Comparison of ENCODE assay signal across 17 mouse cellular contexts in genomic region chr12:12873551-12873950, GRCm38 (mm10).
DNase-seq lines count a peak whose midpoint lies in the region; ATAC-seq and TF ChIP-seq lines count a peak whose summit lies in the region.
"Had no signal": no experiment of that assay in that cellular context is flagged by ENCODE, and none has a peak within 500 bp of the region (broad histone marks: within the 10 kb centered on the region; RNA-seq: fewer than 3 reads in every experiment).

No protein-coding gene starts in this region.

- DNase-seq in cerebellum, adult 18-20 months: peak; percentile 13 to 20
- no peak for DNase-seq in cerebellum, adult 11-12 months
- DNase-seq in intestine, embryonic 14.5 days (ENCODE audit: low spot score): no peak
- peak; percentile 64 for DNase-seq in forebrain, embryonic 14.5 days (ENCODE audit: low spot score)
- no peak for DNase-seq in adrenal gland, adult 18-20 months (ENCODE audit: low spot score in 2 of 2)
- no peak for DNase-seq in thymus, postnatal 36 days
- DNase-seq: adrenal gland, adult 2 months; heart, adult 11 months; kidney, adult 11 months had no signal

- no peak for TF ChIP-seq CTCF in intestine, postnatal 0 days (IDR thresholded peaks at IDR 0.05; ENCODE audit: low read depth)
- TF ChIP-seq CTCF in E14TG2a.4 (conservative IDR thresholded peaks at IDR 0.05; ENCODE audit: low read length): no peak

- whole genome bisulfite sequencing in intestine, embryonic 14.5 days: 92% methylated on average over 11 of the region's 11 CpGs
- WGBS in intestine, postnatal 0 days: 88% methylated on average over 11 of the region's 11 CpGs
- 57% methylated on average over 11 of the region's 11 CpGs for WGBS in forebrain, embryonic 14.5 days

- no peaks in the 10 kb centered on the region for H3K36me3 ChIP-seq in intestine, embryonic 14.5 days (ENCODE audit: control insufficient read depth, insufficient read depth, low read length)
- H3K36me3 ChIP-seq in intestine, postnatal 0 days (ENCODE audit: control insufficient read depth, insufficient read depth): no peaks in the 10 kb centered on the region
- H3K36me3 ChIP-seq in E14TG2a.4 (ENCODE audit: insufficient read depth, low read length): no peaks in the 10 kb centered on the region
- no peaks in the 10 kb centered on the region for H3K36me3 ChIP-seq in forebrain, embryonic 14.5 days (ENCODE audit: control insufficient read depth, insufficient read depth, low read length)
- H3K36me3 ChIP-seq: heart, embryonic 15.5 days; hindbrain, embryonic 10.5 days; liver, embryonic 15.5 days; midbrain, embryonic 10.5 days; stomach, embryonic 15.5 days had no signal

- no peak overlapping the region for H3K27ac ChIP-seq in intestine, embryonic 14.5 days (ENCODE audit: low read depth)
- no peak overlapping the region for H3K27ac ChIP-seq in intestine, postnatal 0 days (ENCODE audit: low read depth, low read length)
- peak overlapping the region; percentile 65; the same call in 1 of the 2 replicates for H3K27ac ChIP-seq in forebrain, embryonic 14.5 days (ENCODE audit: low read depth, low read length)
- H3K27ac ChIP-seq: heart, embryonic 15.5 days; hindbrain, embryonic 10.5 days; liver, embryonic 15.5 days; midbrain, embryonic 10.5 days; stomach, embryonic 15.5 days had no signal

- H3K4me1 ChIP-seq in intestine, embryonic 14.5 days (replicated peaks; ENCODE audit: control insufficient read depth, insufficient read depth, low read length): 0 out of 2 replicates have a peak, but pooled peaks cover 4% of the 10 kb centered on the region
- H3K4me1 ChIP-seq in intestine, postnatal 0 days (replicated peaks; ENCODE audit: control insufficient read depth, insufficient read depth, low read length): peaks cover 6% of the 10 kb centered on the region; the same call in 1 of the 2 replicates
- H3K4me1 ChIP-seq in E14TG2a.4 (replicated peaks; ENCODE audit: low read depth, low read length): peaks cover 84% of the 10 kb centered on the region
- peaks cover 24% of the 10 kb centered on the region for H3K4me1 ChIP-seq in forebrain, embryonic 14.5 days (ENCODE audit: control insufficient read depth, insufficient read depth, low read length)
- H3K4me1 ChIP-seq: heart, embryonic 15.5 days; liver, embryonic 15.5 days; stomach, embryonic 15.5 days had no signal

- H3K9ac ChIP-seq in intestine, embryonic 14.5 days (ENCODE audit: low read length): no peak overlapping the region
- no peak overlapping the region for H3K9ac ChIP-seq in intestine, postnatal 0 days (ENCODE audit: low read depth, low read length)
- no peak overlapping the region for H3K9ac ChIP-seq in forebrain, embryonic 14.5 days (ENCODE audit: low read length)
- H3K9ac ChIP-seq: heart, embryonic 15.5 days; liver, embryonic 15.5 days; stomach, embryonic 15.5 days had no signal

- no peaks in the 10 kb centered on the region for H3K27me3 ChIP-seq in intestine, embryonic 14.5 days (replicated peaks; ENCODE audit: control insufficient read depth, insufficient read depth, low read length)
- no peaks in the 10 kb centered on the region for H3K27me3 ChIP-seq in intestine, postnatal 0 days (replicated peaks; ENCODE audit: control insufficient read depth, insufficient read depth, low read length)
- H3K27me3 ChIP-seq in E14TG2a.4 (ENCODE audit: insufficient read depth, low read length): no peaks in the 10 kb centered on the region
- H3K27me3 ChIP-seq in forebrain, embryonic 14.5 days (replicated peaks; ENCODE audit: control insufficient read depth, insufficient read depth, low read length): no peaks in the 10 kb centered on the region
- H3K27me3 ChIP-seq: heart, embryonic 15.5 days; liver, embryonic 15.5 days; Patski; stomach, embryonic 15.5 days had no signal

- no peaks in the 10 kb centered on the region for H3K9me3 ChIP-seq in intestine, embryonic 14.5 days (ENCODE audit: control insufficient read depth, low read length)
- no peaks in the 10 kb centered on the region for H3K9me3 ChIP-seq in intestine, postnatal 0 days (ENCODE audit: control insufficient read depth)
- no peaks in the 10 kb centered on the region for H3K9me3 ChIP-seq in E14TG2a.4 (ENCODE audit: low read length)
- no peaks in the 10 kb centered on the region for H3K9me3 ChIP-seq in forebrain, embryonic 14.5 days (replicated peaks; ENCODE audit: control insufficient read depth, low read length)
- H3K9me3 ChIP-seq: heart, embryonic 15.5 days; hindbrain, embryonic 10.5 days; liver, embryonic 15.5 days; midbrain, embryonic 10.5 days; stomach, embryonic 15.5 days had no signal

- H3K4me3 ChIP-seq in intestine, embryonic 14.5 days (ENCODE audit: low read depth, low read length): no peak overlapping the region
- H3K4me3 ChIP-seq in intestine, postnatal 0 days (ENCODE audit: low read depth, low read length): no peak overlapping the region
- peak overlapping the region; percentile 64 for H3K4me3 ChIP-seq in E14TG2a.4 (replicated peaks; ENCODE audit: low read length)
- no peak overlapping the region for H3K4me3 ChIP-seq in forebrain, embryonic 14.5 days (ENCODE audit: low read depth, low read length)
- H3K4me3 ChIP-seq: heart, embryonic 15.5 days; hindbrain, embryonic 10.5 days; liver, embryonic 15.5 days; midbrain, embryonic 10.5 days; stomach, embryonic 15.5 days had no signal

- no peak overlapping the region for H3K4me2 ChIP-seq in intestine, embryonic 14.5 days (ENCODE audit: low read length)
- no peak overlapping the region for H3K4me2 ChIP-seq in intestine, postnatal 0 days (replicated peaks; ENCODE audit: low read depth)
- H3K4me2 ChIP-seq in forebrain, embryonic 14.5 days (ENCODE audit: low read length): no peak overlapping the region
- H3K4me2 ChIP-seq: heart, embryonic 15.5 days; liver, embryonic 15.5 days; stomach, embryonic 15.5 days had no signal

- 0 out of 2 replicates have a peak, but pooled peaks have one; percentile 28 for ATAC-seq in intestine, embryonic 14.5 days (replicated peaks; ENCODE audit: low FRiP score, low TSS enrichment, low read depth)
- no peak for ATAC-seq in intestine, postnatal 0 days
- ATAC-seq in forebrain, embryonic 14.5 days: peak; percentile 35; the same call in 1 of the 2 replicates
- ATAC-seq: Patski had no signal

Comparison
In these comparisons a context has a peak if more than half of its experiments do, and no peak if none do; other contexts are left out.
1. DNase-seq: peak in cerebellum, adult 18-20 months (2 of 2) and forebrain, embryonic 14.5 days (single experiment); none in cerebellum, adult 11-12 months (single experiment), intestine, embryonic 14.5 days (single experiment), adrenal gland, adult 18-20 months (0 of 2) and thymus, postnatal 36 days (0 of 2).